Mouse (Mus musculus): ENCODE results near the gene Gpt2. TPM values are rescaled to one million over a fixed set of nuclear protein-coding genes. Genes with fewer than 3 reads are reported as not detected.

Gpt2 gene
- polyA plus RNA-seq, 1 experiment from 2014 or later = 27.2 TPM

GRCm38 (mm10) chr8:85492940-85493931, 860 bp downstream of the Gpt2 start:
- ATAC-seq (ENCODE audit: insufficient number of reproducible peaks, insufficient read depth, low FRiP score, low read depth) = 0 out of 2 replicates have a peak, but pooled peaks have one; percentile 15
- H3K27ac ChIP-seq (ENCODE audit: low read length) = no peak overlapping the region
- WGBS = 6% methylated on average over 49 of the region's 49 CpGs

GRCm38 (mm10) chr8:85496125-85496524, 3.7 kb downstream of the Gpt2 start:
- Histone ChIP-seq H3K9me3 (ENCODE audit: control insufficient read depth, low read depth, low read length) (no peaks in the 10 kb centered on the region), H3K27me3 (ENCODE audit: control insufficient read depth, insufficient read depth, low read length) (no peaks in the 10 kb centered on the region), H3K4me3 (ENCODE audit: low read depth, low read length) (no peak overlapping the region), H3K4me2 (replicated peaks; ENCODE audit: low read depth, low read length) (no peak overlapping the region), H3K27ac (ENCODE audit: low read length) (no peak overlapping the region), H3K4me1 (ENCODE audit: control insufficient read depth, insufficient read depth, low read length) (peaks cover 14% of the 10 kb centered on the region; the same call in 1 of the 2 replicates), H3K9ac (replicated peaks; ENCODE audit: low read depth, low read length) (no peak overlapping the region), H3K36me3 (ENCODE audit: control insufficient read depth, insufficient read depth, low read length) (no peaks in the 10 kb centered on the region)
- no peak; the same call in 1 of the 2 replicates for ATAC-seq (ENCODE audit: insufficient number of reproducible peaks, insufficient read depth, low FRiP score, low read depth)
- WGBS = 70% methylated on average over 5 of the region's 5 CpGs

More at GRCm38 (mm10) chr8:85492940-85493931, 860 bp downstream of the Gpt2 start:
- no peaks in the 10 kb centered on the region for H3K36me3 ChIP-seq (ENCODE audit: control insufficient read depth, insufficient read depth, low read length)
- peak overlapping the region; percentile 93 for H3K4me2 ChIP-seq (replicated peaks; ENCODE audit: low read depth, low read length)
- peaks cover 10% of the 10 kb centered on the region; the same call in 1 of the 2 replicates for H3K4me1 ChIP-seq (ENCODE audit: control insufficient read depth, insufficient read depth, low read length)
- peak overlapping the region; percentile 86 for H3K4me3 ChIP-seq (ENCODE audit: low read depth, low read length)
- H3K9me3 ChIP-seq (ENCODE audit: control insufficient read depth, low read depth, low read length) = no peaks in the 10 kb centered on the region
- H3K27me3 ChIP-seq (ENCODE audit: control insufficient read depth, insufficient read depth, low read length) = no peaks in the 10 kb centered on the region
- H3K9ac ChIP-seq (replicated peaks; ENCODE audit: low read depth, low read length) = peak overlapping the region; percentile 71

- no peak overlapping the region for H3K9ac ChIP-seq (replicated peaks; ENCODE audit: low read depth, low read length)
- no peaks in the 10 kb centered on the region for H3K9me3 ChIP-seq (ENCODE audit: control insufficient read depth, low read depth, low read length)
- H3K36me3 ChIP-seq (ENCODE audit: control insufficient read depth, insufficient read depth, low read length) = no peaks in the 10 kb centered on the region
- H3K4me1 ChIP-seq (ENCODE audit: control insufficient read depth, insufficient read depth, low read length) = peaks cover 17% of the 10 kb centered on the region; the same call in 1 of the 2 replicates
- H3K4me3 ChIP-seq (ENCODE audit: low read depth, low read length) = no peak overlapping the region
- no peaks in the 10 kb centered on the region for H3K27me3 ChIP-seq (ENCODE audit: control insufficient read depth, insufficient read depth, low read length)
- no peak overlapping the region for H3K4me2 ChIP-seq (replicated peaks; ENCODE audit: low read depth, low read length)
- H3K27ac ChIP-seq (ENCODE audit: low read length) = no peak overlapping the region
- WGBS = 86% methylated on average over 4 of the region's 4 CpGs
- ATAC-seq (ENCODE audit: insufficient number of reproducible peaks, insufficient read depth, low FRiP score, low read depth) = no peak
Measured at GRCm38 (mm10) chr8:85496778-85497177, 4.4 kb downstream of the Gpt2 start.

- no peaks in the 10 kb centered on the region; the same call in 1 of the 2 replicates for H3K36me3 ChIP-seq (ENCODE audit: control insufficient read depth, insufficient read depth, low read length)
- H3K27me3 ChIP-seq (ENCODE audit: control insufficient read depth, insufficient read depth, low read length) = no peaks in the 10 kb centered on the region
- no peak overlapping the region for H3K4me2 ChIP-seq (replicated peaks; ENCODE audit: low read depth, low read length)
- ATAC-seq (ENCODE audit: insufficient number of reproducible peaks, insufficient read depth, low FRiP score, low read depth) = no peak
- H3K4me1 ChIP-seq (ENCODE audit: control insufficient read depth, insufficient read depth, low read length) = peaks cover 11% of the 10 kb centered on the region; the same call in 1 of the 2 replicates
- WGBS = 39% methylated on average over 2 of the region's 2 CpGs
- no peak overlapping the region for H3K4me3 ChIP-seq (ENCODE audit: low read depth, low read length)
- H3K27ac ChIP-seq (ENCODE audit: low read length) = peak overlapping the region; percentile 10; the same call in 1 of the 2 replicates
- no peaks in the 10 kb centered on the region for H3K9me3 ChIP-seq (ENCODE audit: control insufficient read depth, low read depth, low read length)
- no peak overlapping the region for H3K9ac ChIP-seq (replicated peaks; ENCODE audit: low read depth, low read length)
Measured at GRCm38 (mm10) chr8:85498577-85498976, 6.2 kb downstream of the Gpt2 start.

GRCm38 (mm10) chr8:85500460-85500859, 8.1 kb downstream of the Gpt2 start:
- no peak overlapping the region for H3K4me2 ChIP-seq (replicated peaks; ENCODE audit: low read depth, low read length)
- no peaks in the 10 kb centered on the region for H3K27me3 ChIP-seq (ENCODE audit: control insufficient read depth, insufficient read depth, low read length)
- no peak overlapping the region for H3K27ac ChIP-seq (ENCODE audit: low read length)
- no peak overlapping the region for H3K4me3 ChIP-seq (ENCODE audit: low read depth, low read length)
- no peak overlapping the region for H3K9ac ChIP-seq (replicated peaks; ENCODE audit: low read depth, low read length)
- ATAC-seq (ENCODE audit: insufficient number of reproducible peaks, insufficient read depth, low FRiP score, low read depth) = no peak
- H3K9me3 ChIP-seq (ENCODE audit: control insufficient read depth, low read depth, low read length) = no peaks in the 10 kb centered on the region
- H3K4me1 ChIP-seq (ENCODE audit: control insufficient read depth, insufficient read depth, low read length) = 0 out of 2 replicates have a peak, but pooled peaks cover 7% of the 10 kb centered on the region
- H3K36me3 ChIP-seq (ENCODE audit: control insufficient read depth, insufficient read depth, low read length) = no peaks in the 10 kb centered on the region; the same call in 1 of the 2 replicates
- WGBS = 82% methylated on average over 10 of the region's 10 CpGs

GRCm38 (mm10) chr8:85500955-85501685, 8.7 kb downstream of the Gpt2 start:
- ATAC-seq (ENCODE audit: insufficient number of reproducible peaks, insufficient read depth, low FRiP score, low read depth) = no peak
- no peak overlapping the region for H3K4me3 ChIP-seq (ENCODE audit: low read depth, low read length)
- H3K4me1 ChIP-seq (ENCODE audit: control insufficient read depth, insufficient read depth, low read length) = 0 out of 2 replicates have a peak, but pooled peaks cover 7% of the 10 kb centered on the region
- 79% methylated on average over 11 of the region's 11 CpGs for WGBS
- H3K9me3 ChIP-seq (ENCODE audit: control insufficient read depth, low read depth, low read length) = no peaks in the 10 kb centered on the region
- H3K9ac ChIP-seq (replicated peaks; ENCODE audit: low read depth, low read length) = no peak overlapping the region
- no peak overlapping the region for H3K4me2 ChIP-seq (replicated peaks; ENCODE audit: low read depth, low read length)
- no peak overlapping the region for H3K27ac ChIP-seq (ENCODE audit: low read length)
- H3K36me3 ChIP-seq (ENCODE audit: control insufficient read depth, insufficient read depth, low read length) = no peaks in the 10 kb centered on the region; the same call in 1 of the 2 replicates
- H3K27me3 ChIP-seq (ENCODE audit: control insufficient read depth, insufficient read depth, low read length) = no peaks in the 10 kb centered on the region

GRCm38 (mm10) chr8:85502381-85502780, 10.0 kb downstream of the Gpt2 start:
- no peak overlapping the region for H3K27ac ChIP-seq (ENCODE audit: low read length)
- H3K4me1 ChIP-seq (ENCODE audit: control insufficient read depth, insufficient read depth, low read length) = 0 out of 2 replicates have a peak, but pooled peaks cover 7% of the 10 kb centered on the region
- no peak for ATAC-seq (ENCODE audit: insufficient number of reproducible peaks, insufficient read depth, low FRiP score, low read depth)
- no peak overlapping the region for H3K4me2 ChIP-seq (replicated peaks; ENCODE audit: low read depth, low read length)
- H3K9me3 ChIP-seq (ENCODE audit: control insufficient read depth, low read depth, low read length) = no peaks in the 10 kb centered on the region
- H3K27me3 ChIP-seq (ENCODE audit: control insufficient read depth, insufficient read depth, low read length) = no peaks in the 10 kb centered on the region
- WGBS = 92% methylated on average over 2 of the region's 2 CpGs
- no peak overlapping the region for H3K9ac ChIP-seq (replicated peaks; ENCODE audit: low read depth, low read length)
- no peak overlapping the region for H3K4me3 ChIP-seq (ENCODE audit: low read depth, low read length)
- H3K36me3 ChIP-seq (ENCODE audit: control insufficient read depth, insufficient read depth, low read length) = no peaks in the 10 kb centered on the region; the same call in 1 of the 2 replicates

- Histone ChIP-seq H3K4me1 (ENCODE audit: control insufficient read depth, insufficient read depth, low read length) (0 out of 2 replicates have a peak, but pooled peaks cover 7% of the 10 kb centered on the region), H3K9me3 (ENCODE audit: control insufficient read depth, low read depth, low read length) (no peaks in the 10 kb centered on the region), H3K9ac (replicated peaks; ENCODE audit: low read depth, low read length) (no peak overlapping the region), H3K27me3 (ENCODE audit: control insufficient read depth, insufficient read depth, low read length) (no peaks in the 10 kb centered on the region), H3K4me3 (ENCODE audit: low read depth, low read length) (no peak overlapping the region), H3K27ac (ENCODE audit: low read length) (no peak overlapping the region), H3K4me2 (replicated peaks; ENCODE audit: low read depth, low read length) (no peak overlapping the region), H3K36me3 (ENCODE audit: control insufficient read depth, insufficient read depth, low read length) (peaks cover 3% of the 10 kb centered on the region; the same call in 1 of the 2 replicates)
- 71% methylated on average over 3 of the region's 3 CpGs for whole genome bisulfite sequencing
- no peak for ATAC-seq (ENCODE audit: insufficient number of reproducible peaks, insufficient read depth, low FRiP score, low read depth)
Measured at GRCm38 (mm10) chr8:85503065-85503464, 10.7 kb downstream of the Gpt2 start.
